Mouse (Mus musculus) ovary, adult 10 weeks (tissue): ENCODE results near the gene Acat2. TPM values are rescaled to one million over a fixed set of nuclear protein-coding genes. Genes with fewer than 3 reads are reported as not detected.

Source experiments
- polyA plus RNA-seq: library from polyadenylated mRNA; stranded (reverse); fragments of 350-450 nt; fragmentation: Illumina TruSeq; extraction: RNeasy Lipid Tissue Mini Kit (QIAGEN cat#74804); gene quantifications from one replicate; pipeline ENCODE4 v1.2.3, GENCODE M21; 2014

Gene Acat2
- polyA plus RNA-seq, result 26.4 TPM

DNA sequence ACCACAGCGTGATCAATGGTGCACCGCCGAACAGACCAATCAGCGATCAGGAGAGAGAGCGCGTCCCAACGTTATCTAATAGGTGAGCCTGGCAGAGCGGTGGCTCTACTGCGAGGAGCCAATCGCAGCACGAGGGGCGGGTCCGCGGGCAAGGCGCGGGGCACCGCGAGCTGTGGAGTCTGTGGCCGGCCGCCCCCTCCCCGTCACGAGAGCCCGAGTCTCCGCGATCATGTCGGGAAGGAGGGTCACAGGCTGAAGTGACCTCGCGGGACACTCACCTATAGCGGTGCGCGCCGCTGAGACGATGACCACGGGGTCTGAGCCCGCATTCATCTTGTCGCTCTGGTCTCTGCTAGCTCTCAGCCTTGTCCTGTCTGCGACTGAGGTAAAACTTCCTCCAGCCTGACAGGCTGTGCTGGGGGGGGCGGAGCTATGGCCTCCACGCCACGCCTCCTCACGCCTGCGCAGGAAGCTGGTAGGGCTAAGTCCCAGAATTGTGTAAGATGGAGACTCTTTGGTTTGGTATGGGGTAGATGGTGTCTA, at the start of gene Acat2:
Gene Acat2 (minus strand): TSS at position 417 of the 543 bp plus-strand sequence.

GRCm38 (mm10) chr17:13006546-13006945, 46.0 kb upstream of the Acat2 start, which contains the start of gene Sod2:
Sod2 (plus strand) TSS chr17:13006846.

DNA sequence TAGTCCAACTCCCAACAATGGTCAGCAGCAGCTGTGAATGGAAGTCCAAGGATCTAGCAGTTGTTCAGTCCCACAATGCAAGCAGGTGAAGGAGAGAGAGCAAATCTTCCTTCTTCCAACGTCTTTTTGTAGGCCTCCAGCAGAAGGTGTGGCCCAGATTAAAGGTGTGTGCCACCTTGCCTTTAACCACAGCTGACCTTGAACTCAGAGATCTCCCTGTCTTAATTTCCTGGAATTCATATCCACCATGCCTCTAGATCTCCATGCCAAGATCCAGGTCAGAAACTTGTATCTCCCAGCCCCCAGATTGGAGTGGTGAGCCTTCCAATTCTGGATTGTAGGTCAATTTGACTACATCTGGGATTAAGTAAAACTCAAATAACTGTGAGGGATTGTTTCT, 33.5 kb upstream of the Acat2 start, which contains the start of gene Wtap:
Gene Wtap (minus strand): TSS at position 101 of the 400 bp plus-strand sequence.

DNA sequence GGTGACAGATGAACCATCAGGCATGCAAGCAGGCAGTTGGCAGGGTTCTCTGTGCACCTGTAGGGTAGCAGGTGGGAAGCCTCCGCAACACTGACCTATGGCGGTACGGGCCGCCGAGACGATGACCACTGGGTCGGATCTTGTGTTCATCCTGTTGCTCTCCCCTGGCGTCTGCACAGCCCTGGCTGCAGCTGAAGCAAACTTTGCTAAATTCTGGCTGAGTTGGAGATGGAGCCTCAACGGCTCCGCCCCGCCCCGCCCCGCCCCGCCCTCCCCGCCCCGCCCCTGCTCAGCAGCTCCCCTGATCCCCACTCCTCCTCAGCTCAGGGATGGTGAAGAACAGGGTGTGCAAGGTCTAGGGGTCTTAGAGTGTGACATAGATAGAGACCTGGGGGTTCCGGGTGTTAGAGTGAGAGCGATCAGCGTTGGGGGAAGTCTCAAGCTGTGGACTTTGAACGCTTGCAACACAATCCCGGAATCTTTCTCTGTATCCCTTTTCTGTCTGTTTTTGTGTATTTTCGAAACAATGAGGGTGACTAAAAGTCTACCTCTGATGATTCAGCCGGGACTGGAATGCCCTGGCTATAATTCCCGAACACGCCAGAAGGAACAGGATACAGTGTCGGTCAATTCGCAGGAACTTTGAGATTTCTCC, 20.3 kb downstream of the Acat2 start, which contains the start of gene Acat3:
Gene Acat3 (minus strand): TSS at position 450 of the 655 bp plus-strand sequence.

DNA sequence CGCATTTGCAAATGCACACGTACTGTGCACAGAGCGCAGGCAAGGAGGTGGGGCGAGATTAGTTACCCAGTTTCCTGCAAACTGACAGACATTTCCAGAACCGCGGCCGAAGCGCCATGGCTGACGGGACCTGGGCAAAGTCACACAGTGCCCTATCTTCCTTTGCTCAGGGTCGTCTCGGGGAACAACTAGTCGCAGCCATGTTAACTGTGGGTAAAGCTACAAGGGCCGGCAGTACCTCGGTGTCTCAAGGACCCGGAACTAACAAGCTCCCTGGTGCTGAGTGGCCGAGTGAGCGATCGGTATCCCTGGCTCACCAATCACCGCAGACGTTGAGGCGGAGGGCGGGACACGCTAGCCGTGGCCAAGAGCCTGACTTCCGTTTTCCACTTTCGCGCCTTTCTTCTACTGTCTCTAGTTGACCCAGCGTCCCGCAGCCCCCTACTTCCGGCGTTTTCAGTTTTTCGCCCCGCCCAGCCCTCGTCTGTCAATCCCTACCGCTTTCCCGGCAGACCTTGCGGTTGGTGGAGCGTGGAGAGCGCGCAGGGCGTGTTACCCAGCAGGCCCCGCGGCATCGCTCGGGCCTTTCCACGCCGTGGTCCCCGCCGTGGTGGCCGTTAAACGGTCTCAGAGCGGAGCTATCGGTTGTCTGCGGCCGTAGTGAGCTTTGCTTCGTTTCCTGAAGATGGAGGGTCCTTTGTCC, 44.5 kb downstream of the Acat2 start, which contains the start of gene Mrpl18:
Gene Mrpl18 (minus strand): TSS at position 465 of the 703 bp plus-strand sequence.

GRCm38 (mm10) chr17:12915488-12915880, 45.1 kb downstream of the Acat2 start, which contains the start of gene Tcp1:
Tcp1 (plus strand) TSS chr17:12915701.

DNA sequence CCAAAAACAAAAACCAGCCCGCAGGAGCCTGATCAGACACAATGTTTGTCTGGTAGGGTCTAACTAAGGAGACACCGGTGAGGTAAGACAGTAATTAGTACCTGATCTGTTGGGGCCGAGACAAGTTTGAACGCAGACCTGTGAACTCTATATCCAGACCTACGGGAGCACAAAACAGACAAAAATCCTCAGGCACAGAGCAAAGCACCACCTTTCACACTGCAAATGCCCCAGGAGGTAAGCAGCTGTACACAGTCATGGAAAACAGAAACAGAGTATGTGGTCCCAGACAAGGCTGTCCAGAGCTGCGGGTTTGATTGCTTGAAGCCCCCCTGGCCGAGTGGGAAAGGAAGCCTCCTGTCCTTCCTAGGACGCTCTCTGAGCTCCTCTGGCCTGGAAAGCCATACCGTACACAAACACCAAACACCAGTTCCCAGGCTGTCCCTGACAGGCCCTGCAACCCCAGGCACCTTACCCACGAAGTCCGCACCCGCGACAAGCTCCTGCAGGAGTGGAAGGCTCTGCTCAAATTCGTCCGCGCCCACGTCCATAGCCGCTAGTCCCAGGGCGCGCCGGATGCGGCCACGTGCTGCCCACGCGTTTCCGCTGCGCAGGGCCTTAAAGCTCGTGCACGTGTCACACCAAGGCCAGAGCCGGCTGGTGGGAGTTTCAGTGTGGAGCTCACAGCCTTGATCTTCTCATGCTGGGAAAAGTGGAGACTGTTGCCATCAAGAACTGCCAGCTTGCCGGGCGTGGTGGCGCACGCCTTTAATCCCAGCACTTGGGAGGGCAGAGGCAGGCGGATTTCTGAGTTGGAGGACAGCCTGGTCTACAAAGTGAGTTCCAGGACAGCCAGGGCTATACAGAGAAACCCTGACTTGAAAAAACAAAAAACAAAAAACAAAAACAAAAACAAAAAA, 50.9 kb downstream of the Acat2 start, which contains the start of gene Pnldc1:
Gene Pnldc1 (minus strand): TSS at position 870 of the 920 bp plus-strand sequence.

Other genes with a start within 250 kb of the Acat2 start
- 16.2 TPM for gene Igf2r, start 191.1 kb downstream of the Acat2 start, polyA plus RNA-seq
- gene Mas1, start 92.6 kb downstream of the Acat2 start, polyA plus RNA-seq, result not detected
- 0.63 TPM for gene Mrgprh, start 84.7 kb downstream of the Acat2 start, polyA plus RNA-seq
- 4.7 TPM for gene Pnldc1, start 50.5 kb downstream of the Acat2 start, polyA plus RNA-seq
- 690 TPM for gene Tcp1, start 45.0 kb downstream of the Acat2 start, polyA plus RNA-seq
- gene Mrpl18, start 44.4 kb downstream of the Acat2 start, polyA plus RNA-seq, result 105 TPM
- not detected for gene Acat3, start 20.1 kb downstream of the Acat2 start, polyA plus RNA-seq
- gene Wtap, start 33.4 kb upstream of the Acat2 start, polyA plus RNA-seq, result 188 TPM
- gene Sod2, start 46.1 kb upstream of the Acat2 start, polyA plus RNA-seq, result 71.4 TPM
- not detected for gene Gpr31b, start 91.5 kb upstream of the Acat2 start, polyA plus RNA-seq
- not detected for gene Tcp10b, start 100.4 kb upstream of the Acat2 start, polyA plus RNA-seq
- gene Unc93a, start 171.1 kb upstream of the Acat2 start, polyA plus RNA-seq, result not detected